Mouse (Mus musculus): ENCODE results near the gene Cpped1.

GRCm38 (mm10) chr16:11757471-11757870 is 151.8 kb downstream of the Cpped1 start:
- TF ChIP-seq POLR2A (IDR thresholded peaks at IDR 0.05; ENCODE audit: extremely low read depth, insufficient read depth, low read length) (no peak), CTCF (IDR thresholded peaks at IDR 0.05; ENCODE audit: low read depth, low read length) (no peak)
